Mouse (Mus musculus): ENCODE measurements around the gene Bfsp1. TPM values are rescaled to one million over a fixed set of nuclear protein-coding genes. Genes with fewer than 3 reads are reported as not detected.

The Bfsp1 gene
- polyA plus RNA-seq, 1 experiment from 2014 or later = 3.5 TPM

- ATAC-seq (ENCODE audit: insufficient number of reproducible peaks, insufficient read depth, low FRiP score, low TSS enrichment, low read depth) = no peak
- H3K9me3 ChIP-seq = no peaks in the 10 kb centered on the region
- WGBS = 76% methylated on average over 10 of the region's 10 CpGs
Observed at GRCm38 (mm10) chr2:143882606-143883288, 19.8 kb upstream of the Bfsp1 start.

DNA sequence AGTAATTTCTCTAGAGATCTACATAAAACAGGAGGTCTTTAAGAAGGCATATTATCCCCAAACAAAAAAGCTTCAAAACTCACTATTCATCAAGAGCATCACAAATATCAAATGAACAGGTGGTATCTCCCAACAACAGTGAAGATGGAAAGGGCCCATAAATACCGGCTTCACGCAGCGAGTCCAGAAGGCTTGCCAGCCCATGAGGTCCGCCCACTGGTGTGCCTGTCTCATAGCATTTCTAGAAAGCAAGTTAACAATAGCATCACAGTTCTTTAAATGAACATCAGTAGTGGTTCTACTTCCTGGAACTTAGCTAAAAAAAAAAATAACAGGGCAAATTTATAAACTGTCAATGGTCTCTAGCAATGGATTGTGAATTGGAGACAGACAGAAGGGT lies 19.0 kb upstream of the Bfsp1 start:
- Histone ChIP-seq H3K4me3 (no peak overlapping the region), H3K27me3 (no peaks in the 10 kb centered on the region), H3K4me1 (no peaks in the 10 kb centered on the region), H3K27ac (no peak overlapping the region), H3K4me2 (no peak overlapping the region), H3K36me3 (no peaks in the 10 kb centered on the region), H3K9ac (no peak overlapping the region), H3K9me3 (no peaks in the 10 kb centered on the region)
- ATAC-seq (ENCODE audit: insufficient number of reproducible peaks, insufficient read depth, low FRiP score, low TSS enrichment, low read depth) = no peak
- 88% methylated on average over 4 of the region's 4 CpGs for WGBS

More at GRCm38 (mm10) chr2:143882606-143883288, 19.8 kb upstream of the Bfsp1 start:
- Histone ChIP-seq H3K4me1 (no peaks in the 10 kb centered on the region), H3K4me2 (no peak overlapping the region), H3K27me3 (no peaks in the 10 kb centered on the region), H3K9ac (no peak overlapping the region), H3K4me3 (no peak overlapping the region), H3K27ac (no peak overlapping the region), H3K36me3 (no peaks in the 10 kb centered on the region)

- Histone ChIP-seq H3K4me3 (no peak overlapping the region), H3K27ac (no peak overlapping the region), H3K4me1 (no peaks in the 10 kb centered on the region), H3K27me3 (no peaks in the 10 kb centered on the region), H3K4me2 (no peak overlapping the region), H3K9me3 (no peaks in the 10 kb centered on the region), H3K9ac (no peak overlapping the region), H3K36me3 (no peaks in the 10 kb centered on the region)
- no peak for ATAC-seq (ENCODE audit: insufficient number of reproducible peaks, insufficient read depth, low FRiP score, low TSS enrichment, low read depth)
- WGBS = 87% methylated on average over 6 of the region's 6 CpGs
Observed at GRCm38 (mm10) chr2:143879311-143879710, 16.3 kb upstream of the Bfsp1 start.

DNA sequence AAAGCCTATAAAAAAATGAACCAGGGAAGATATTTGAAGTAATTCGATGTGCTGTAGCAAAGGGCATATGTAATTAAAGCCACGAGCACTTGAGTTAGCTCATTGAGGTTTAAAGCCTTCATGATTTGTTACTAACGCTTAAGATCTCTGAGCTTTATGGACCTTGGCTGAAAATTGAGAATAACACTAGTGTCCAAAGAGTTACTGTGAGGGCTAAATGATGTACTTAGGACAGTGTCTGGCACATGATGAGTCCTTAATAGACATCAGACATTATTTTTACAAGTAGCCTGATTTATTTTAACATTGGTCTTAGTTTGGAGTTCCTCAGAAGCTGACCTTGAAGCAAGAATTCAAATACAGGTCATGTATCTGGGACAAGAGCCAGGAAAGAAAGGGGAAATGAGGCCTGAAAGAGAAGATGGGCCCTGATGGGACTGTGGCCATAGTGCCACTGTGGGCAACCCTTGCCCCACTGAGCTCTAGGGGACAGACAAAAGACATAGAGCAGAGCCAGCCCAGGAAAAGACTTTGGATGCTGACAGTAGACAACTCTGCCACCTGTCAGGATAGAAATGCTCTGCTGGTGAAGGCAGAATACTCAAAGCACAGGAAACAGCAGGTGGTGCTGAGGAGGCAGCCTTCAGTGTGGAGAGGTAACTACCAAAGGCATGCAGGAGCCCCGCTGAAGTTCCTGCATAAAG lies 14.1 kb upstream of the Bfsp1 start:
- no peak overlapping the region for H3K9ac ChIP-seq
- H3K36me3 ChIP-seq = no peaks in the 10 kb centered on the region
- H3K9me3 ChIP-seq = no peaks in the 10 kb centered on the region
- no peaks in the 10 kb centered on the region for H3K4me1 ChIP-seq
- no peak overlapping the region for H3K4me3 ChIP-seq
- WGBS = 67% methylated on average over 4 of the region's 4 CpGs
- H3K4me2 ChIP-seq = no peak overlapping the region
- no peaks in the 10 kb centered on the region for H3K27me3 ChIP-seq
- ATAC-seq (ENCODE audit: insufficient number of reproducible peaks, insufficient read depth, low FRiP score, low TSS enrichment, low read depth) = no peak
- no peak overlapping the region for H3K27ac ChIP-seq

- Histone ChIP-seq H3K27me3 (no peaks in the 10 kb centered on the region), H3K9ac (no peak overlapping the region), H3K4me2 (no peak overlapping the region), H3K36me3 (no peaks in the 10 kb centered on the region), H3K4me3 (no peak overlapping the region), H3K9me3 (no peaks in the 10 kb centered on the region), H3K4me1 (no peaks in the 10 kb centered on the region), H3K27ac (no peak overlapping the region)
- no peak for ATAC-seq (ENCODE audit: insufficient number of reproducible peaks, insufficient read depth, low FRiP score, low TSS enrichment, low read depth)
- 65% methylated on average over 1 of the region's 1 CpGs for WGBS
Observed at GRCm38 (mm10) chr2:143876026-143876425, 13.1 kb upstream of the Bfsp1 start.

DNA sequence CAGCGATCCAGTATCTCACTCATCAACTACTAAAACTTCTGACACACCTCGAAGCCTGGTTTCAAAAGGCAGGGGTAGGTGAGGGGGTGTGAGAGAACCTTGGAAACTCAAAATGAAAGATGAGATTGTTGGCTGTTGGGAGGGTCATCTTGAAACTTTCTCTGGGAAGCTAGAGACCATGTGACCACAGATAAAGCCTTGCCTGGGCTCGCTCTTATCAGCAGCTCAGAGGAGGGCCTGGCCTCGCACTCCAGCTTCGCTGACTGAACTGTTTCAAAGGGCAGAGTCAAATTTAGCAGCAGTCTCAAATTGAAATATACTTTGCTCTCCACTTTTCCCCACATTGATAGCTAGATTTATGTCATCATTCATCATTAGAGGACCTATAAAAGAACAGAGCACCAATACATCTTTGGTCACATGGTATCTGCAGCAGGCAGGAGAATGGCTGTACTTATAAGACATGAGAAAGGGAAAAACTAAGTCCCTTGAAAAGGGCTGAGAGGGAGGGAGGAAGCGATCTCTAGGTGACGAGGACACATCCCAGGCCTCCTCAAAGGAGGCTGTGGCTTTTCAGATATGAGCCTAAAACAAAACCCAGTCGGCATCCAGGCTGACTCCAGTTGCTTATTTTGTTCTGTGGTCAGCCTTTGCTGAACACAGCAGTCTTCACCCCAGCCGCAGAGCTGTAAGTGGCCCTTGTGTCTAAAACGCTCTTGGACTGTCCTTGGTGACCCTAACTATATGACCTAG lies 8.1 kb upstream of the Bfsp1 start:
- H3K36me3 ChIP-seq = no peaks in the 10 kb centered on the region
- no peak overlapping the region for H3K4me2 ChIP-seq
- 64% methylated on average over 10 of the region's 10 CpGs for WGBS
- no peak overlapping the region for H3K9ac ChIP-seq
- no peak overlapping the region for H3K4me3 ChIP-seq
- H3K27ac ChIP-seq = no peak overlapping the region
- no peaks in the 10 kb centered on the region for H3K27me3 ChIP-seq
- ATAC-seq (ENCODE audit: insufficient number of reproducible peaks, insufficient read depth, low FRiP score, low TSS enrichment, low read depth) = no peak
- H3K4me1 ChIP-seq = no peaks in the 10 kb centered on the region; the same call in 1 of the 2 replicates
- no peaks in the 10 kb centered on the region for H3K9me3 ChIP-seq

GRCm38 (mm10) chr2:143867326-143867725 lies 4.4 kb upstream of the Bfsp1 start:
- H3K4me1 ChIP-seq = peaks cover 8% of the 10 kb centered on the region; the same call in 1 of the 2 replicates
- WGBS = 5% methylated on average over 6 of the region's 6 CpGs
- peaks cover under 1% of the 10 kb centered on the region; the same call in 1 of the 2 replicates for H3K27me3 ChIP-seq
- ATAC-seq (ENCODE audit: insufficient number of reproducible peaks, insufficient read depth, low FRiP score, low TSS enrichment, low read depth) = no peak
- H3K27ac ChIP-seq = no peak overlapping the region
- H3K9ac ChIP-seq = no peak overlapping the region
- H3K36me3 ChIP-seq = no peaks in the 10 kb centered on the region
- 0 out of 2 replicates have a peak overlapping the region, but pooled peaks have one; percentile 7 for H3K4me2 ChIP-seq
- H3K9me3 ChIP-seq = no peaks in the 10 kb centered on the region
- H3K4me3 ChIP-seq = no peak overlapping the region

GRCm38 (mm10) chr2:143864600-143864999 lies 1.6 kb upstream of the Bfsp1 start:
- H3K9me3 ChIP-seq = no peaks in the 10 kb centered on the region
- ATAC-seq (ENCODE audit: insufficient number of reproducible peaks, insufficient read depth, low FRiP score, low TSS enrichment, low read depth) = no peak
- no peak overlapping the region for H3K4me3 ChIP-seq
- no peak overlapping the region for H3K9ac ChIP-seq
- WGBS = 62% methylated on average over 8 of the region's 8 CpGs
- H3K4me2 ChIP-seq = no peak overlapping the region
- no peak overlapping the region for H3K27ac ChIP-seq
- peaks cover 5% of the 10 kb centered on the region; the same call in 1 of the 2 replicates for H3K27me3 ChIP-seq
- H3K4me1 ChIP-seq = peaks cover 8% of the 10 kb centered on the region; the same call in 1 of the 2 replicates
- no peaks in the 10 kb centered on the region for H3K36me3 ChIP-seq

DNA sequence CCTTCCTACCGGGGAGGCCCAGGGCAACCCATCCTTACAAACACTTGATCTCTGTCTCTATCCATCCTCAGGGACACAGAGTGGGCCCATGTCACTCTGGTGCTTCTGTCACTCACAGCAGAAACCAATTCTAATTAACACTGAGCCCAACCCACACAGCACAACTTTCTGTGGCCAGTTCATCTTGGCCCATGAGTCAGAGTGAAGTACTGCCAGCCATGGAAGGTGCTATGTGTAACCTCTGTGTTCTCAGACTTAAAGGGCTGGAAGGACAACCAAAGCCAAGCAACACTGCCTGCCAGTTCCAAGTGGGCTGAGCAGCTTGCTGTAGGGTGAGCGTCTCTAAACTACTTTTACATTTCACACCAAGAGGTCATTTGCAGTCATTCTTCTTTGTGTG lies 3.8 kb downstream of the Bfsp1 start:
- no peak for ATAC-seq (ENCODE audit: insufficient number of reproducible peaks, insufficient read depth, low FRiP score, low TSS enrichment, low read depth)
- Histone ChIP-seq H3K9me3 (no peaks in the 10 kb centered on the region), H3K4me3 (no peak overlapping the region), H3K4me1 (peaks cover 8% of the 10 kb centered on the region; the same call in 1 of the 2 replicates), H3K36me3 (no peaks in the 10 kb centered on the region), H3K9ac (no peak overlapping the region), H3K27ac (no peak overlapping the region), H3K27me3 (peaks cover 5% of the 10 kb centered on the region; the same call in 1 of the 2 replicates), H3K4me2 (no peak overlapping the region)
- 87% methylated on average over 2 of the region's 2 CpGs for WGBS

DNA sequence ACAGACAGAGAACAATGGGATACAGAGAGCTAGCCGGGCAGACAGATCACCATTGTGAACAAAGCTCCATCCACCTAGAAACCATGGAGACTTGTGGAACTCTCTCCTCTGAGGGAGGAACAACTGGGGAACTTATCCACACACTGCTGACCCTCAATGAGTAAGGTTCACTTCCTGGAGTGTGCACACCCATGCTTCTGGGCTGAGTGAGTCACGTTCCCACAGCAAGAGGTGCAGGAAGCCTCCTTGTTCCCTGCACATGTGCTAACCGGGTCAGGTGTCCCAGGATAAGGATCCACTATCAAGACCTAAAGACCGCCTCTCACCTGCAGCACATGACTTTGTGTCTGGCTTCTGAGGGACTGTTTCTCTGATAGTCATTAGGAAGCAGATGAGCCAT lies 9.5 kb downstream of the Bfsp1 start:
- Histone ChIP-seq H3K4me1 (no peaks in the 10 kb centered on the region), H3K9ac (no peak overlapping the region), H3K36me3 (no peaks in the 10 kb centered on the region), H3K4me2 (no peak overlapping the region), H3K27me3 (no peaks in the 10 kb centered on the region), H3K4me3 (no peak overlapping the region), H3K27ac (no peak overlapping the region), H3K9me3 (no peaks in the 10 kb centered on the region)
- 76% methylated on average over 4 of the region's 4 CpGs for WGBS
- no peak for ATAC-seq (ENCODE audit: insufficient number of reproducible peaks, insufficient read depth, low FRiP score, low TSS enrichment, low read depth)

GRCm38 (mm10) chr2:143852295-143853275 lies 10.4 kb downstream of the Bfsp1 start:
- Histone ChIP-seq H3K4me3 (no peak overlapping the region), H3K4me2 (no peak overlapping the region), H3K27ac (no peak overlapping the region), H3K9ac (no peak overlapping the region), H3K36me3 (no peaks in the 10 kb centered on the region), H3K9me3 (no peaks in the 10 kb centered on the region), H3K27me3 (no peaks in the 10 kb centered on the region), H3K4me1 (peaks cover 3% of the 10 kb centered on the region; the same call in 1 of the 2 replicates)
- no peak for ATAC-seq (ENCODE audit: insufficient number of reproducible peaks, insufficient read depth, low FRiP score, low TSS enrichment, low read depth)
- WGBS = 61% methylated on average over 18 of the region's 18 CpGs
